ENCODE assay signal across 1 mouse cellular context in the genomic region with DNA sequence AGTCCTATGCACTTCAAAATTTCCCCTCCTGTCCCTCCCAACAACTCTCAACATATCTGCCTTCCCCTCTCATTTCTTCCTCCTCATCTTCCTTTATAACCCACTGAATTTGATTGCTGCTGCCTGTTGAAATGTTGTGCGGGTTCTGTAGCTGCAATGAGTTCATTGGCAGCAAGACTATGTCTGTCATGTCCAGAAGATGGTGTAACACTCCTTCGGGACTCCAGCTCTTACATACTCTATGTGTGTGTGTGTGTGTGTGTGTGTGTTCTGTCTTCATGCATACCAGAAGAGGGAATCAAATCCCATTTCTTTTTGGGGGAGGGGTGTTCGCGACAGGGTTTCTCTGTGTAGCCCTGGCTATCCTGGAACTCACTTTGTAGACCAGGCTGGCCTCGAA.
TF ChIP-seq lines count a peak whose summit lies in the region.

No protein-coding gene starts in this region.

TF ChIP-seq in CH12.LX, 34 proteins besides CTCF, POLR2A, EP300 and RAD21:
- no peak for TF ChIP-seq ZKSCAN1 (IDR thresholded peaks at IDR 0.05; ENCODE audit: borderline replicate concordance, low read depth, low read length)
- 0 out of 2 replicates have a peak, but pooled peaks have one; percentile 6 for TF ChIP-seq SMC3 (IDR thresholded peaks at IDR 0.05; ENCODE audit: low read depth, low read length)
